Mouse (Mus musculus): ENCODE data around the gene Casc3.

DNA sequence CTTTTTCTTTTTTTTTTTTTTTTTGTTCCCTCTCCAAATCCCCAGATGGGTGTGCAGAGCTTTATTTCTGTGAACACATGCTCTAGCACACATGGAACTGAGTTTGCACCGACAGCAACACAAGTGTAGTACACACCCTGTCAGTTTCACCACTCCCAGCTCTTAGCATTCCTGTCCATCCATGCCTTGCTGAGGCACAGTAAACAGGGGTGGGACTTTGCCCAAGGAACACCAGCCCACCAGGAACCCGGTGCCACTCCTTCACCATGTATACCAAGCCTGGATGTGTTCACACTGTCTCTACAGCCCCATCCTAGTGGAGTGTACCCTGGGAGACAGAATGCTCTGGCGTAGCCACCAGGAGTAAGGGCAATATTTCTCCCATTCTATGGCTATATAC, 31.0 kb downstream of the Casc3 start:
- no peak for TF ChIP-seq CTCF (IDR thresholded peaks at IDR 0.05; ENCODE audit: low read depth)
- TF ChIP-seq EP300 (optimal IDR thresholded peaks at IDR 0.05), result no peak
